Mouse (Mus musculus) brain, embryonic 14.5 days (tissue): ENCODE measurements around the gene Slu7. TPM values are rescaled to one million over a fixed set of nuclear protein-coding genes. Genes with fewer than 3 reads are reported as not detected.

Experiments
- DNase-seq: peaks from one replicate; pipeline ENCODE4 v3.0.0-alpha.2; 2011; ENCODE audit warnings: low read depth
- CTCF ChIP-seq: fragments of 200-500 bp; IDR thresholded peaks from 2 replicates; pipeline ENCODE4 v1.5.1; 2012; ENCODE audit warnings: inconsistent platforms, mild to moderate bottlenecking, moderate library complexity, borderline replicate concordance; ENCODE audit not compliant: insufficient read depth, insufficient read length; ENCODE audit errors: extremely low read depth
- POLR2A ChIP-seq: fragments of 200-500 bp; IDR thresholded peaks from 2 replicates; pipeline ENCODE4 v1.6.1; 2012; ENCODE audit warnings: mild to moderate bottlenecking, inconsistent platforms, borderline replicate concordance; ENCODE audit not compliant: poor library complexity, insufficient read depth, insufficient read length, severe bottlenecking; ENCODE audit errors: extremely low read depth
- polyA plus RNA-seq: library from polyadenylated mRNA; depleted of rRNA; stranded (reverse); fragments of >200 nt; gene quantifications from 2 replicates; pipeline ENCODE4 v1.2.3, GENCODE M21; 2012

Slu7 gene
- polyA plus RNA-seq, 1 experiment, result 17.1 TPM

DNA sequence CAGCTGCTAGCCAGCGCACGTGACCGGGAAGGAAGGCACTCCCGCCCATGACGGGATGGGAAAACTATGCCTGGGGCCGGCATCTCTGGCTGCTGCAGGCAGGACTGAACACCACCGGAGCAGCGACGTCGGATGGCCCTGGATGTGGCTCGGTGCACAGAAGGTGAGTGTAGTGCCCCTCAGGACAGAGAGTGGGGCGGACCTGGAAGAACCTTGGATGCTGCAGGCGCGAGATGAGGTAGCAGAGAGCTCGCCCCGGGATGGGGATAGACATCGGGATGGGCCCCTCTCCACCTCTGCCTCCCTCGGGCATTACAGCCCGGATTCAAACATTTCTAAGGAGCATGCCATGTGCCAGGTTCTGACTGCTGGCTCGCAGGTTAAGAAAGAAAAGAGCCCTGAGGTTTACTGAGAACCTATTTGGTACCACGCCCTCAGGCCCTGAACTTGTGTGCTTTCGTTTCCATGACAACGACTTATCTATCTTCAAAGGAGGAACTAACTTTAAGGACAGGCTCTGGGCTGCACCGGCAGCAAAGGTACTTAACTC lies 40.8 kb downstream of the Slu7 start, which contains the start of gene C1qtnf2:
TSS of gene C1qtnf2 (plus strand) at position 52 of the 550 bp plus-strand sequence.
- peak; percentile 48 for DNase-seq
- no peak for TF ChIP-seq POLR2A
- no peak for TF ChIP-seq CTCF

DNA sequence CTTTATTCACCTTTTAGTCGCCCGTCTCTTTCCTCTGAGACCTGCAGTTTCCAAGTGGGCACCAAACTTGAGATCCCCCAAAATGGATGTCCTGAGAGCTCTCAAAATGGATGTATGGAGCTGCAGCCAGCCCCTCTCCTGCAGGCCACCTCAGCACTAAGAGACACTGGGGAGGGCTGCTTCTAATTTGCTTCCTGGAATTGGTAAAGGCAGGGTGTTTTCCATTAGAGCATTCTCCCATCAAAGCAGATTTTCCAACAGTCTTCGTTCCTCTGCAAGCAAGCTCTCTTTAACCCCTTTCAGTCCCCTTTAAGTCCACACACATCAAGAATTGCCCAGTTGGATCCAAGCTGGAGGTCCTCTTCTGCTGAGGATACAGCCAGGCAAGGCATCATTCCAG lies 45.8 kb downstream of the Slu7 start:
- TF ChIP-seq POLR2A, result no peak
- no peak for TF ChIP-seq CTCF
- no peak for DNase-seq

GRCm38 (mm10) chr11:43480561-43480960 lies 47.0 kb downstream of the Slu7 start:
- no peak for DNase-seq
- TF ChIP-seq CTCF, result no peak
- no peak for TF ChIP-seq POLR2A

GRCm38 (mm10) chr11:43481672-43482522 lies 48.4 kb downstream of the Slu7 start:
- no peak for DNase-seq
- TF ChIP-seq CTCF, result no peak
- no peak for TF ChIP-seq POLR2A

DNA sequence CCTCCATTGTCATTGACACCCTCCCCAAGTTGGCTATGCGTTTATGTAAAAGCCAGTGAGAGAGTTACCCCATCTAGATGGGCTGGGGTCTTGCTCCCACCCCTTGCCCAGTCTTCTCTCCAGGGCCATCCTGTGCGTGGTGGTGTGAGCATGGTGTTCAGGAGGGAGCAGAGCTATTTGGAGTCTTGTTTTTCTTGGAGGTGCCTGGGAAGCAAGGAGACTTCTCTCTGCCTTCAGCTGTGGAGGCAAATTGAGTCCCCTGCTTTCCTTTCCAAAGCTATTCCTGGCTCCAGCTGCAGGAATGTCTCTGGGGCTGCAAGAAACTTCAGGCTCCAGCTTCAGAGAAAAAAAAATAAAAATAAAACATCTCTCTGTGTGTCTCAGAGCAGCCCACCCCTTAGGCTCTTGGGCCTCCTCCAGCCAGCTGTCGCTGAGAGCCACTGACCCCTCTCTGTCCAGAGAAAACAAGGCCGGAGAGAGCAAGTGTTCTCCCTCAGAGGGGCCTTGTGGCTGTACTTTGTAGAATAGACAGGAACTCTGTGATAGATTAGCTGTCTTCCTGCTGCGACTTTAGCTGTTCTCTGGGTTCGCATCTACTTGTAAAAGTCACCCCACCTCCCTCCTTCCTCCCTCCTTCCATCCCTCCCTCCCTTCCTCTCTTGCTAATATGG lies 49.7 kb downstream of the Slu7 start:
- DNase-seq, result no peak
- no peak for TF ChIP-seq POLR2A
- TF ChIP-seq CTCF, result no peak

GRCm38 (mm10) chr11:43484057-43484456 lies 50.5 kb downstream of the Slu7 start:
- no peak for DNase-seq
- TF ChIP-seq CTCF (no peak), POLR2A (no peak)

DNA sequence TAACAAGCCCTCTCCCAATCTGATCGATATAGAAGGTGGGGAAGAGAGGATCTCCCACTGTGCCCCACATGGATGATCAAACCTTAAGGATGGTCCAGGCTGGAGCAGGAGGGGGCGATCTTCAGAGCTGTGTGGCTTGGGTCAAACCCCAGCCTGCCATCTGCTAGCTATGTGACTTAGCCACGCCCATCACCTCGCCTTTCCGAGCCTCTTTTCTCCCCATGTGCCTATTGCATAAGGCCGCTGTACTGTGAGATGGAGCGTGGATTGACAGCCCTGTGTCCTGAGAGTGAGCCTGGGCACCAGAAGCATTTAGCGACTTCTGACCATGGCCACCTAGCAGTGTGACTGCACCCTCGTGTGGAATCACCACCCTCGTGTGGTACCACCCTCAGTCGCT lies 51.1 kb downstream of the Slu7 start:
- DNase-seq, result no peak
- no peak for TF ChIP-seq POLR2A
- no peak for TF ChIP-seq CTCF

GRCm38 (mm10) chr11:43485855-43486254 lies 52.3 kb downstream of the Slu7 start:
- DNase-seq, result no peak
- TF ChIP-seq POLR2A, result no peak
- TF ChIP-seq CTCF, result no peak

DNA sequence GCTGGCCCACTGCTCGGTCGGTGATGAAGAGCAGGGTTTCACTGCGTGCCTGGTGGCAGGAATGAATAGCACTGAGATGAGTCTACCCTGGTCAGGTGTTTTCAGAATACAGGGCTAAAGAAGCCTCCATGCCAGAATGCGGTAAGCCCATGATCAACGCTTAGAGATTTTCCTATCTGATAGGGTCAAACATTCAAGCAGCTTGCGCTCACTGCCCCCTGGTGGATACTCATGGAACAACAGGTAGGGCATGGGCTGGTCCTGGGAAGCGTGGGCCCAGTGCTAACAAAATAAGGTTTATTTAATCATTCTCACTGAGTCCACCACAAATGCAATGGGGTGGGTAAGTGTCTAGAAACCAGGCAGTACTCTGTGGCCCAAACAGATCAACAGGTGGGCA lies 59.1 kb downstream of the Slu7 start:
- DNase-seq, result peak; percentile 70
- TF ChIP-seq POLR2A (no peak), CTCF (peak; percentile 92)

DNA sequence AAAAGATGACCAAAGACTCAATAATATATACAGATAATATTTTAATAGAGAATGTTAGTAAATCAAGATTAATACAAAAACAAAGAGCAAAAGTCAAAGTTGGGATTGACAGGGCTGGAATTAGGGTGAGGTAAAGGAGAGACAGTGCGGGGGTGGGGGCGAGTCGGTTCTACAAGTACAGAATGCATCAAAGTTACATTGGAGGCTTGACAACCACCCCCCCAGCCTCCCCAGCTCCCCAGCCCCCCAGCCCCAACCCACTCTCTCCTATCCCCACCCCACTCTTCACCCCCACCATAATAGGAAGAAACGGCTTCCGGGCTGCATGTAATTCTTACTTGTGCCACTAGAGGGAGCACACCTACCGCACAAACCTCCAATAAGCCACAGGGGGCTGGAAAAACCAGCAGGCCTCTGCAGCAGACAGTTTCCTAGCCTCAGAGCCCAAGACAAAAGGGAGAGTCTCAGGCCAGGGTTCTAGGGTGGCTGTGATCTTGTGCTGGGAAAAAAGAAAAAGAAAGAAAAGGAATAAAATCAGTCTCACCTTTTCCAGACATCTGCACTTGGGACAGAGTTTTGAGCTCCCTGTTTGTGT lies 60.4 kb downstream of the Slu7 start:
- TF ChIP-seq CTCF (peak; percentile 93), POLR2A (no peak)
- peak; percentile 93 for DNase-seq

- DNase-seq, result peak; percentile 48
Measured at GRCm38 (mm10) chr11:43495037-43495436, 61.5 kb downstream of the Slu7 start.

More at GRCm38 (mm10) chr11:43495037-43495436, 61.5 kb downstream of the Slu7 start:
- TF ChIP-seq CTCF, result peak; percentile 38; the same call in 1 of the 2 replicates
- TF ChIP-seq POLR2A, result no peak
